Mouse (Mus musculus): ENCODE data around the gene Spns1.
A peak's percentile ranks its signal among the peaks of the same experiment; 100 is the strongest.
"Not testable (repeated sequence)": the region's sequence is repeated elsewhere in the genome, so short reads cannot be mapped to it uniquely, and the experiment has no call there.

Spns1 gene

GRCm38 (mm10) chr7:126377278-126378158 lies at the start of gene Spns1:
Spns1 (minus strand) TSS chr7:126377450.
- peak; percentile 98 for DNase-seq

GRCm38 (mm10) chr7:126424161-126424560 lies 46.9 kb upstream of the Spns1 start:
- no peak for DNase-seq

GRCm38 (mm10) chr7:126421756-126422155 lies 44.5 kb upstream of the Spns1 start:
- no peak for DNase-seq

- DNase-seq, result no peak
Observed at GRCm38 (mm10) chr7:126418496-126418895, 41.2 kb upstream of the Spns1 start.

GRCm38 (mm10) chr7:126417606-126418005 lies 40.4 kb upstream of the Spns1 start:
- no peak for DNase-seq

GRCm38 (mm10) chr7:126417045-126417444 lies 39.8 kb upstream of the Spns1 start:
- DNase-seq, result no peak

- no peak for DNase-seq
Observed at GRCm38 (mm10) chr7:126416615-126417014, 39.4 kb upstream of the Spns1 start.

GRCm38 (mm10) chr7:126414725-126415124 lies 37.5 kb upstream of the Spns1 start, which contains the start of gene Cd19:
Cd19 (minus strand) TSS chr7:126414889.
- DNase-seq, result no peak

- no peak for DNase-seq
Observed at GRCm38 (mm10) chr7:126411061-126411460, 33.8 kb upstream of the Spns1 start.

- no peak for DNase-seq
Observed at GRCm38 (mm10) chr7:126408686-126409085, 31.4 kb upstream of the Spns1 start.

- DNase-seq, result not testable (repeated sequence)
Observed at GRCm38 (mm10) chr7:126402518-126402917, 25.3 kb upstream of the Spns1 start.

- DNase-seq, result peak; percentile 93 to 94
Observed at GRCm38 (mm10) chr7:126399548-126399947, 22.3 kb upstream of the Spns1 start.

GRCm38 (mm10) chr7:126397822-126398221 lies 20.6 kb upstream of the Spns1 start:
- no peak for DNase-seq

- DNase-seq, result no peak
Observed at GRCm38 (mm10) chr7:126397221-126397620, 20.0 kb upstream of the Spns1 start.

- peak; percentile 97 to 99 for DNase-seq
Observed at GRCm38 (mm10) chr7:126396298-126397119, 19.3 kb upstream of the Spns1 start, which contains the start of gene Nfatc2ip. Nfatc2ip (minus strand) TSS chr7:126396737.

- not testable (repeated sequence) for DNase-seq
Observed at GRCm38 (mm10) chr7:126392086-126392884, 15.0 kb upstream of the Spns1 start.

GRCm38 (mm10) chr7:126388185-126388584 lies 10.9 kb upstream of the Spns1 start:
- DNase-seq, result no peak

GRCm38 (mm10) chr7:126383565-126383964 lies 6.3 kb upstream of the Spns1 start:
- no peak for DNase-seq

- DNase-seq, result peak; percentile 59 to 60
Observed at GRCm38 (mm10) chr7:126376903-126377277, 360 bp downstream of the Spns1 start.

- no peak for DNase-seq
Observed at GRCm38 (mm10) chr7:126375012-126375411, 2.2 kb downstream of the Spns1 start.

- no peak for DNase-seq
Observed at GRCm38 (mm10) chr7:126374526-126374925, 2.7 kb downstream of the Spns1 start.

GRCm38 (mm10) chr7:126373007-126373406 lies 4.2 kb downstream of the Spns1 start:
- DNase-seq, result no peak

GRCm38 (mm10) chr7:126369393-126369792 lies 7.9 kb downstream of the Spns1 start, which contains the start of gene Lat:
Lat (minus strand) TSS chr7:126369570.
- no peak for DNase-seq

All from cerebellum, postnatal 10 days (tissue).